Mouse (Mus musculus) hematopoietic stem cell, adult 5-6 weeks (primary cell): ENCODE measurements around the gene Zbed4. TPM values are rescaled to one million over a fixed set of nuclear protein-coding genes. Genes with fewer than 3 reads are reported as not detected.
A peak's percentile ranks its signal among the peaks of the same experiment; 100 is the strongest.
"Not testable (repeated sequence)": the region's sequence is repeated elsewhere in the genome, so short reads cannot be mapped to it uniquely, and the experiment has no call there.

ENCODE experiments used
- ATAC-seq, 2 experiments: fragments of 125-278 bp in 1 of 2; replicated peaks in 1 of 2; 2 replicates each; pipeline ENCODE4 v1.8.0; 2016 to 2017; ENCODE audit warnings: inconsistent platforms in 2 of 2, mild to moderate bottlenecking in 2 of 2, moderate number of reproducible peaks in 2 of 2, low read depth in 1 of 2, moderate TSS enrichment in 1 of 2; ENCODE audit not compliant: low FRiP score in 2 of 2, poor library complexity in 2 of 2, severe bottlenecking in 2 of 2, insufficient read depth in 1 of 2, low TSS enrichment in 1 of 2
- total RNA-seq: library from RNA; stranded (forward); fragments of 172-1452, 232-1000 nt; gene quantifications from 2 replicates; pipeline ENCODE4 v1.2.3, GENCODE M21; 2017

The Zbed4 gene
- total RNA-seq, 1 experiment from 2014 or later = 35.7 TPM

- peak; percentile 38 to 58; a peak in 2 of 4 replicates for ATAC-seq
Measured at GRCm38 (mm10) chr15:88732405-88733020, 18.9 kb upstream of the Zbed4 start.

GRCm38 (mm10) chr15:88733041-88733751 lies 18.3 kb upstream of the Zbed4 start:
- ATAC-seq = peak in 1 of 2 experiments; percentile 37; a peak in 2 of 4 replicates

- peak; percentile 17 to 37; a peak in 2 of 4 replicates for ATAC-seq
Measured at GRCm38 (mm10) chr15:88733834-88734571, 17.5 kb upstream of the Zbed4 start, which contains the start of gene Brd1. Brd1 (minus strand) TSS chr15:88734233.

- ATAC-seq = no peak
Measured at GRCm38 (mm10) chr15:88736166-88736565, 15.3 kb upstream of the Zbed4 start.

GRCm38 (mm10) chr15:88738466-88738865 lies 13.0 kb upstream of the Zbed4 start:
- ATAC-seq = no peak

- no peak for ATAC-seq
Measured at GRCm38 (mm10) chr15:88741366-88741765, 10.1 kb upstream of the Zbed4 start.

GRCm38 (mm10) chr15:88743371-88743770 lies 8.1 kb upstream of the Zbed4 start:
- peak; percentile 78 to 79 for ATAC-seq

GRCm38 (mm10) chr15:88745347-88745746 lies 6.1 kb upstream of the Zbed4 start:
- no peak for ATAC-seq

- ATAC-seq = no peak
Measured at GRCm38 (mm10) chr15:88745926-88746325, 5.5 kb upstream of the Zbed4 start.

- ATAC-seq = not testable (repeated sequence)
Measured at GRCm38 (mm10) chr15:88749617-88750016, 1.8 kb upstream of the Zbed4 start.

- no peak for ATAC-seq
Measured at GRCm38 (mm10) chr15:88750032-88750431, 1.4 kb upstream of the Zbed4 start.

GRCm38 (mm10) chr15:88750677-88751563 lies 540 bp upstream of the Zbed4 start:
- peak; percentile 94 to 96 for ATAC-seq

GRCm38 (mm10) chr15:88752403-88752733 lies 908 bp downstream of the Zbed4 start:
- ATAC-seq = no peak

- no peak for ATAC-seq
Measured at GRCm38 (mm10) chr15:88754896-88755295, 3.4 kb downstream of the Zbed4 start.

- no peak for ATAC-seq
Measured at GRCm38 (mm10) chr15:88755761-88756160, 4.3 kb downstream of the Zbed4 start.

- no peak for ATAC-seq
Measured at GRCm38 (mm10) chr15:88758061-88758460, 6.6 kb downstream of the Zbed4 start.

- 0 out of 4 replicates have a peak, but pooled peaks of 1 of the 2 experiments have one; percentile 12 for ATAC-seq
Measured at GRCm38 (mm10) chr15:88761551-88761950, 10.1 kb downstream of the Zbed4 start.
